Mouse (Mus musculus): Measurements from ENCODE around the gene Nup93. TPM values are rescaled to one million over a fixed set of nuclear protein-coding genes. Genes with fewer than 3 reads are reported as not detected.

The Nup93 gene
- 34.2 and 36.5 TPM in 2 replicates for polyA plus RNA-seq (2015; fragmentation: Nextera tagmentation; extraction: Ambion mirVana)

DNA sequence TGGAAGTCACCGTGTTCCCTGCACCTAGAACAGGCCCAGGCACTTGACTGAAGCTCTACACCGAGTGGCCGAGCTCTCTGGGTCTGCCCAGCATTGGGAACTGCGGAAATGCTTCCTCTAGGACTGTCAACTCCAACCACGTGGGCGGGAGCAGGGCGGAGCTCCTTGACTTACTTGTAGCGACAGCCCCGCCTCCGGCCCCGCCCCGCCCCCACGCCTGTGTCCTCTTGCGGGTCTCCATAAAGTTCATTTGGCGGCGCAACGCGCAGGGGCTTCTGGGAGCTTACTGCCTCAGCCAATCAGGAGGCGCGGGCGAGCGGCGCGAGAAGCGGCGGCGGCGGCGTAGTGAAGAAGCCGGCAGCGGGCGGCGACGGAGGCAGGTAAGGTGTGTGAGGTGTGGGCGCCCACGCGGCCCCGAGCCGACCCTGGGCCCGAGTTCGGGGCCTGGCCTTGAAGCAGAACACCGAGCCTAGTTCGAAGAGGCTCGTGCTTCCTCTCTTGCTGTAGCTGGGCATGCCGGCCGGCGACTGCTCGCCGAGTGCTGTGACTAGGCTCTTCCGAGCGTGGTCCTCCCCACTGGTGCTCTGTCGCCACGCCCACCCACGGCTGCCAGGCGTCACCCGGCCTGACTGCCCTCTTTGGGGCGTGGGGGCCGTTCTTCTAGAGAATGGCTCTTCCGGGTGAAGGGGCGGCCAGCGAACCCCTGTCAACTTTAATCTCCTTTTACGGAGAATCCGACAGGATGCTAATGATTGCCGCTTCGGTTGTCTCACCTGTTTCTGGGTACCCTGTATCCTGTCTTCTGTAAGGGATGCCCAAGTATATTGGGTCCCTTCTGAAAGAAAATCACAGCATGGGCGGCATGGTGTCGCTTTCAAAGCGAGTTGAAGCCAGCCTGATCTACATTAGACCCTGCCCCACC is at the start of gene Nup93:
Gene Nup93, plus strand, starts transcription at position 313 of the 922 bp plus-strand sequence.

DNA sequence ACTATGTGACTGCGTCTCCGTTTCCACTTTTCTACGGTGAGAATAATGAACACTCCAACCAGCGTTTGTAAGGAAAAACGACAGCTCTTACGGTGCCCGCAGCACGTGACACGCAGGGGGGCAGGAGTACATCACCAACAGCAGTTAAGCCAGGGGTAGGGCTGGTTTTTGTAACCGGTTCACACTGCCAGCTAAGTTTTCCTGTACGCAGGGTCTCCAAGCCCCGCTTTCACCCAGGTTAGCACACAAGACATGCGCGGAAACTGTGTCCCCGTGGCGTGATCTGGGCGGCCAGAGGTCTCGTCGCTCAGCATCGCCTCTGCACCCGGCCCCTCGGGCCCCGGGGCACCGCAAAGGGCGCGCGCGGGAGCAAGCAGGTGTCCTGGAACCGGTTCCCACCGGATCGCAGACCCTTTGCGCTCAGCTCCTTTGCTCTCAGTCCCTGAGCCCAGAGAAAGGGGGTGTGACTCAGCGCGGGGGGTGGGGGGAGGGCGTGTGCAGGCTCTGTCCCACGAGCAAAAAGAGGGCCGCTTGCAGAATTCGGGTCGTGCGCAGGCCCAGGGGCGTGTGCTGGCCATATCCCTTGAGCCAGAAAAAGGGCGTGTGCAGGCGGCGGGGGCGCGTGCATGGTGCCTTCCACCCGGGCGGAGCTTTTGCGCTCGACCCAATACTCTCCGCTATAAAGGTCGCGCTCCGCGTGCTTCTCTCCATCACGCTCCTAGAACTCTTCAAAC is 42.1 kb upstream of the Nup93 start, which contains the start of gene Mt2:
Gene Mt2, plus strand, starts transcription at position 590 of the 734 bp plus-strand sequence.

DNA sequence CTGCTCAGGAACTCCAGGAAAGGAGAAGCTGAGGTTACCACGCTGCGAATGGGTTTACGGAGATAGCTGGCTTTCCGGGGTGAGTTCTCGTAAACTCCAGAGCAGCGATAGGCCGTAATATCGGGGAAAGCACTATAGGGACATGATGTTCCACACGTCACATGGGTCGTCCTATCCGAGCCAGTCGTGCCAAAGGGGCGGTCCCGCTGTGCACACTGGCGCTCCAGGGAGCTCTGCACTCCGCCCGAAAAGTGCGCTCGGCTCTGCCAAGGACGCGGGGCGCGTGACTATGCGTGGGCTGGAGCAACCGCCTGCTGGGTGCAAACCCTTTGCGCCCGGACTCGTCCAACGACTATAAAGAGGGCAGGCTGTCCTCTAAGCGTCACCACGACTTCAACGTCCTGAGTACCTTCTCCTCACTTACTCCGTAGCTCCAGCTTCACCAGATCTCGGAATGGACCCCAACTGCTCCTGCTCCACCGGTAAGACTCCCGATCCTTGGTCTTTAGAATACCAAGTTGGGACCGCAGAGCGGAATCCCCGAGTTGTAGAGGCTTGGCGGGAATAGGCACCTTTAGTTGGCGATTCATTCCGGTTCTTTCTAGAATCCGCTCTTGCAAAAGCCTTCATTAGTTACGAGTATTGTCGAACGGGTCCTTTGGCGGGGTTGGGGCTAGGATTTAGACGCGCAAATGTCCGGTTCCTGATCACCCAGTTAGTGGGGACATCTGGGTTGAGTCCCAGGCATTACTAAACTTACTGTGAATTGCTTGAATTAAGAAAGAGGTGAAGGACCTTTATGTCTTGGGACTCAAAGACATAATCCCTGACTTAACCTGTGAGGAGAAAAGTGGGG is 35.3 kb upstream of the Nup93 start, which contains the start of gene Mt1:
Gene Mt1, plus strand, starts transcription at position 226 of the 856 bp plus-strand sequence.

DNA sequence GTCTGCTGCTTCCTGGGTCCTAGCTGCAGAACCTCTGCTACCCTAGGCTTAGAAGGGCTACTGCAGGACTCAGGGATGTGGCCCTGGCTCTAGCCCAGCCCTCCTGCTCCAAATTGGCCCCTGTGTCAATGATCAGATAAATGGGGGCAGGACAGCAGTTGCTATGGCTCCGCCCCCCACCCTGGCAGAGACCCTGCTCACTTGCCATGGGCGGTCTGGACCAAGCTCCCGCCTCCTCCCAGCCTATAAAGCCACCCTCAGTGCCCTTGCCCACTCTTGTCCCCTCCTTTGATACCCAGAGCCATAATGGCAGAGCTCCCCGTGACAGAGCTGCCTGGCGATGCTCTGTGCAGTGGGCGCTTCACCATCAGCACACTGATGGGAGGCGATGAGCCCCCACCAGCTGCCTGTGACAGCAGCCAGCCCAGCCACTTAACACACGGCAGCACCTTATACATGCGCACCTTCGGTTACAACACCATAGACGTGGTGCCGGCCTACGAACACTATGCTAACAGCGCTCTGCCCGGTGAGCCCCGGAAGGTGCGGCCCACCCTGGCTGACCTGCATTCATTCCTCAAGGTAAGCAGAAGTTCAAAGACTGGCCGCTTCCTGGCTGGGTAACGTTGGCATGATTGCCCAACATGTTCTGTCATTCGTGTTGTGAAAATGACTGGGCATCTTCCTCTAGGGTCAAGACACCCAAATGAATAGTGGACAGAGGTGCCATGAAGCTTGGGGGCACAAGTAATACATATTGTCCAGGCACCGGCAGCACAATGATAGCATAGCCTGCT is 114.8 kb downstream of the Nup93 start, which contains the start of gene Slc12a3:
Gene Slc12a3, plus strand, starts transcription at position 270 of the 797 bp plus-strand sequence.

MicroRNAs encoded within 50 kb of the gene (microRNA counts, 519-probe panel; counts per million panel counts)
- 5,318 counts per million, percentile 67 among the panel's probes with 10 or more counts for microRNA mmu-miR-138

Small RNA genes within 50 kb of the gene (microRNA-seq; reads per million reads assigned to microRNA genes)
- 1,372 reads per million, percentile 78 among the genes with 10 or more reads in this experiment for gene Mir138-2

Other genes starting within 250 kb of the Nup93 start
- gene Amfr, start 201.7 kb upstream of the Nup93 start, polyA plus RNA-seq (2015; fragmentation: Nextera tagmentation; extraction: Ambion mirVana): 91.0 and 94.7 TPM in 2 replicates
- gene Nudt21, start 177.5 kb upstream of the Nup93 start, polyA plus RNA-seq (2015; fragmentation: Nextera tagmentation; extraction: Ambion mirVana): 73.3 and 85.1 TPM in 2 replicates
- 10.9 and 11.9 TPM in 2 replicates for gene Ogfod1, start 177.4 kb upstream of the Nup93 start, polyA plus RNA-seq (2015; fragmentation: Nextera tagmentation; extraction: Ambion mirVana)
- gene Bbs2, start 115.6 kb upstream of the Nup93 start, polyA plus RNA-seq (2015; fragmentation: Nextera tagmentation; extraction: Ambion mirVana): 13.0 and 16.5 TPM in 2 replicates
- not detected in 2 replicates for gene Mt4, start 77.4 kb upstream of the Nup93 start, polyA plus RNA-seq (2015; fragmentation: Nextera tagmentation; extraction: Ambion mirVana)
- 623 and 627 TPM in 2 replicates for gene Mt3, start 62.0 kb upstream of the Nup93 start, polyA plus RNA-seq (2015; fragmentation: Nextera tagmentation; extraction: Ambion mirVana)
- gene Mt2, start 41.9 kb upstream of the Nup93 start, polyA plus RNA-seq (2015; fragmentation: Nextera tagmentation; extraction: Ambion mirVana): 227 and 238 TPM in 2 replicates
- 869 and 1,015 TPM in 2 replicates for gene Mt1, start 35.5 kb upstream of the Nup93 start, polyA plus RNA-seq (2015; fragmentation: Nextera tagmentation; extraction: Ambion mirVana)
- 0.12 and 0.17 TPM in 2 replicates for gene Slc12a3, start 114.6 kb downstream of the Nup93 start, polyA plus RNA-seq (2015; fragmentation: Nextera tagmentation; extraction: Ambion mirVana)
- 66.4 and 66.9 TPM in 2 replicates for gene Herpud1, start 171.9 kb downstream of the Nup93 start, polyA plus RNA-seq (2015; fragmentation: Nextera tagmentation; extraction: Ambion mirVana)
- gene Nlrc5, start 219.8 kb downstream of the Nup93 start, polyA plus RNA-seq (2015; fragmentation: Nextera tagmentation; extraction: Ambion mirVana): 0.46 and 0.75 TPM in 2 replicates

All from neural tube, postnatal 0 days (tissue).